Mouse (Mus musculus) hindbrain, embryonic 12.5 days (tissue): ENCODE results near the gene Adamts9. TPM values are rescaled to one million over a fixed set of nuclear protein-coding genes. Genes with fewer than 3 reads are reported as not detected.

ENCODE experiments used
- ATAC-seq: fragments of 200-750 bp; cut with Nextera tagmentation; 2 replicates; pipeline ENCODE4 v1.8.0; 2017; ENCODE audit warnings: moderate TSS enrichment; ENCODE audit not compliant: low FRiP score
- H3K27ac ChIP-seq: fragments of 300-500 bp; sonication (generic); 2 replicates; pipeline ENCODE4 v1.5.1; 2016; ENCODE audit warnings: mild to moderate bottlenecking
- H3K27me3 ChIP-seq: fragments of 300-500 bp; sonication (generic); 2 replicates; pipeline ENCODE4 v1.6.1; 2016; ENCODE audit warnings: mild to moderate bottlenecking
- H3K36me3 ChIP-seq: fragments of 300-500 bp; sonication (generic); 2 replicates; pipeline ENCODE4 v1.6.1; 2016; ENCODE audit warnings: mild to moderate bottlenecking
- H3K4me1 ChIP-seq: fragments of 300-500 bp; sonication (generic); 2 replicates; pipeline ENCODE4 v1.6.1; 2016
- H3K4me2 ChIP-seq: fragments of 300-500 bp; sonication (generic); replicated peaks from 2 replicates; pipeline ENCODE4 v1.6.1; 2016; ENCODE audit warnings: mild to moderate bottlenecking
- H3K4me3 ChIP-seq: fragments of 300-500 bp; sonication (generic); 2 replicates; pipeline ENCODE4 v1.5.1; 2016; ENCODE audit warnings: mild to moderate bottlenecking
- H3K9ac ChIP-seq: fragments of 300-500 bp; sonication (generic); 2 replicates; pipeline ENCODE4 v1.6.1; 2016; ENCODE audit warnings: mild to moderate bottlenecking, moderate library complexity
- H3K9me3 ChIP-seq: fragments of 300-500 bp; sonication (generic); replicated peaks from 2 replicates; pipeline ENCODE4 v1.6.1; 2016; ENCODE audit warnings: mild to moderate bottlenecking
- WGBS: fragments of 180-500 bp; shearing (Covaris S2); methylation state at CpG from one replicate; pipeline ENCODE4 v1.1.7; 2016; 5-methylcytosine and 5-hydroxymethylcytosine counted together
- polyA plus RNA-seq: library from polyadenylated mRNA; unstranded; fragments of >200 nt; fragmentation: Nextera tagmentation; extraction: Ambion mirVana; gene quantifications from 2 replicates; pipeline ENCODE4 v1.2.1, GENCODE M21; 2016

The Adamts9 gene
- polyA plus RNA-seq, 1 experiment from 2014 or later, result 4.5 TPM

DNA sequence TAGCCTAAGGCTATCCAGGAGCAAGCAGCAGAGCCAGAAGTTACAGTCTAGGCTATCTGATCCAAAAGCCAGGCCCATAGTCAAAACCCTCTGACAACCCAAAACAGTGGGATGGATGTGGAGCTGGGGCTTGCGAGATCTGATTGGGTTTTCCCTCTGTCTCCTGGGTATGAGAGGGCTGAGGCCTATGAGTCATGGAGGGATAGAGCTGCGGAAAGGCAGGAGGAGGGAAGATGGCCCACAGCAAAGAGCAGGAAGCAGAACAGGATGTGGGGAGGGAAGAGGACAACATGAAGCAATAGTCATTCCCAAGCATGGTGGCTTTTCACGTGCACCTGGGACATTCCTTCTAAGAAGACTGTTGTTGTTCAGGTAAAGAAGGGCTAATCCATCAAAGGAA, 32.7 kb downstream of the Adamts9 start:
- 87% methylated on average over 3 of the region's 3 CpGs for WGBS
- Histone ChIP-seq H3K4me1 (0 out of 2 replicates have a peak, but pooled peaks cover 4% of the 10 kb centered on the region), H3K4me3 (no peak overlapping the region), H3K9me3 (no peaks in the 10 kb centered on the region), H3K4me2 (no peak overlapping the region), H3K27ac (no peak overlapping the region), H3K9ac (no peak overlapping the region), H3K36me3 (no peaks in the 10 kb centered on the region), H3K27me3 (no peaks in the 10 kb centered on the region)
- no peak for ATAC-seq

DNA sequence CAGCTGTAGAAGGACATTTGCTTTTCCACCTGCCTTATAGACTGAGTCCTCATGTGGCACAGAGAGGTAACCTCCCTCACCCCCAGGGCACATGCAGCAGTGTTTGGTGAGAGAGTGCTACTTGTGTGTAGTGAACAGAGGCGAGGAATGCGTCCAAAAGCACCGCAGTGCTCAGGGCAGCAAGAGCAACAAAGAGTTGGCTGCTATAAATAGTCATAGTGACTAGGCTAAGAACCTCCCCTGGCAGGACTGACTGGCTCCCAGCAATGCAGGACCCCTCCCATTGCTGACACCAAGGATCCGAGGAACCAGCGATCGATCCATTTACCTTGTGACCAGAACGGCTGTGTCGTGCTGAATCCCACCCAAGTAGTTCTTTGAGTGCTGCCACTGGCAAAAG, 33.9 kb downstream of the Adamts9 start:
- H3K4me2 ChIP-seq, result no peak overlapping the region

DNA sequence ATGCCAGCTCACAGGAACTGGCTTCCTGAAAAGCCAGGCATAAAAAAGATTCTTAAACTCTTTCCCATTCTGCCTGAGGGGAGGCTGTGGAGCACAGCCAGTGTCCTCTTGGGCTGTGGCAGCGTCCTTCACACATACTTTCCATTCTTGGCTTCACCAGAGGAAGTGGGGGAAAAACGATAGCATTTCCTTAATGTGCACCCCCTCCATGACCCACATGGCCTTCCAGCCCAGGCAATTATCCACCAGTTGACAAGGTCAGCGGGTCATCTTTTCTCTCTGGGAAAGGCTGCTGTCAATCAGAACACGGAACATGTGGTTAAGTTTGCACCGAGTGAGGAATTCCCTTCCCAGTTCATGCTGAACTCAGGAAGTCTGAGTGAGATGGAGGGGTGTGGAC, 37.4 kb downstream of the Adamts9 start:
- Histone ChIP-seq H3K27ac (no peak overlapping the region), H3K36me3 (no peaks in the 10 kb centered on the region), H3K9me3 (no peaks in the 10 kb centered on the region), H3K4me3 (no peak overlapping the region), H3K4me1 (0 out of 2 replicates have a peak, but pooled peaks cover 4% of the 10 kb centered on the region), H3K4me2 (no peak overlapping the region), H3K9ac (no peak overlapping the region), H3K27me3 (no peaks in the 10 kb centered on the region)
- no peak for ATAC-seq
- 25% methylated on average over 5 of the region's 5 CpGs for WGBS

More for the DNA sequence above, 33.9 kb downstream of the Adamts9 start:
- H3K36me3 ChIP-seq, result no peaks in the 10 kb centered on the region
- H3K4me3 ChIP-seq, result no peak overlapping the region
- H3K27me3 ChIP-seq, result no peaks in the 10 kb centered on the region
- H3K4me1 ChIP-seq, result 0 out of 2 replicates have a peak, but pooled peaks cover 4% of the 10 kb centered on the region
- no peak overlapping the region for H3K9ac ChIP-seq
- no peak for ATAC-seq
- no peak overlapping the region for H3K27ac ChIP-seq
- 63% methylated on average over 8 of the region's 8 CpGs for WGBS
- no peaks in the 10 kb centered on the region for H3K9me3 ChIP-seq

DNA sequence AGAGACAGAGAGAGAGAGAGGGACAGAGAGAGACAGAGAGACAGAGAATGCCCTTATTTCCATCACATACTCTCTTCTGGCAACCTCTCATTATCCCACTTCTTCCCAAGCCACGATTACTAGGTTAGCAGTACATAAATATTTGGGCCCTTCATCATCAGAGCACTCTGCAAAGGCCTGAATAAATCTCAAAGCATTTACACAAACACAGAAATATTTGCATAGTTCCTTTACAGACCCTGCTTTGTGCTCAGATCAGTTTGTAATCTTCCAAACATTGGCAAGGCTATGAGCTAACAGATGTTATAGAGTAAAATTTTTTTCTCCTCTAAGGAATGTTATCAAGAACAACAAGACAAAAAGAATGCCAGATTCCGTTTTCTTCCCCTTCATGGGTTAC, 38.8 kb downstream of the Adamts9 start:
- no peak overlapping the region for H3K27ac ChIP-seq
- no peaks in the 10 kb centered on the region for H3K9me3 ChIP-seq
- H3K4me2 ChIP-seq, result no peak overlapping the region
- no peaks in the 10 kb centered on the region for H3K27me3 ChIP-seq
- no peak overlapping the region for H3K4me3 ChIP-seq
- 52% methylated on average over 2 of the region's 2 CpGs for WGBS
- ATAC-seq, result no peak
- H3K36me3 ChIP-seq, result no peaks in the 10 kb centered on the region
- H3K9ac ChIP-seq, result no peak overlapping the region
- H3K4me1 ChIP-seq, result 0 out of 2 replicates have a peak, but pooled peaks cover 4% of the 10 kb centered on the region

DNA sequence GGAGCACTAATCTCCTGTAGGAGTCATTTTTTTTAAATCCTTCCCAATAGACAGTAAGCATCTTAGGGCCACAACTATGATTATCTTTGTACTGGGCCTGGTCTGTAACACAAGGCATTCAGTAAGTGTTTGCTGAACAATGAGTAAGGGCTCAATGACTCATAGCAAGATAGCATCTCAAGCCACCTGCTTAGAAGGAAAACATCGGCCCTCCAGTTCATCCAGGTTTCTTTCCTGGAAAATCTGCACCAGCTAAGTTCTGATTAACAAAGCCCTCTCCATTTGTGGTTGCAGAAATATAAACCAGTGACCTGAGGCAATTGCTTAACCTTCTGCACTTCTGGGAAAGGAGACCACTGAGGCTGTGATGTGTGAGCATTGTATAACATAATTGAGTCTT, 39.3 kb downstream of the Adamts9 start:
- Histone ChIP-seq H3K4me2 (no peak overlapping the region), H3K4me3 (no peak overlapping the region), H3K27ac (no peak overlapping the region), H3K27me3 (no peaks in the 10 kb centered on the region), H3K4me1 (0 out of 2 replicates have a peak, but pooled peaks cover 4% of the 10 kb centered on the region), H3K36me3 (no peaks in the 10 kb centered on the region), H3K9ac (no peak overlapping the region), H3K9me3 (no peaks in the 10 kb centered on the region)
- WGBS, result 76% methylated on average over 1 of the region's 1 CpGs
- no peak for ATAC-seq

DNA sequence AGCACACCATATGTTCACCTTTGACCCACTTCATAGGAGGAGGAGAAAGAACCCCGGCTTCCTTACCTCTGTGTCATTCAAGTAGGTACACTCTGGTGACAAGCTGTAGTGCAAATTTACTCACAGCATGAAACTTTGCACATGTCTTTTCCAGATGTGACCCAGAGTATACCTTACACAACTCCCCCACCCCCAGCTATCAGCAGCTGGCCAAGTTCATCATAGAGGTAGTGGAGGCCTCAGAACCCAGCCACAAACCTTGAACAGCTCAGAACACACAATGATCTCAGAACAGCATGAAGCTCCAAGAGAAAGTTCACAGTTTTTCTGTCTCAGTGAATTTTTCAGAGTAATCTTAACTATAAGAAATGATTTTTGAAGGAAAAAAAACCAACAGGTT, 51.8 kb downstream of the Adamts9 start:
- Histone ChIP-seq H3K36me3 (no peaks in the 10 kb centered on the region), H3K27me3 (no peaks in the 10 kb centered on the region), H3K27ac (no peak overlapping the region), H3K9ac (no peak overlapping the region), H3K4me2 (no peak overlapping the region), H3K4me1 (no peaks in the 10 kb centered on the region), H3K9me3 (no peaks in the 10 kb centered on the region), H3K4me3 (no peak overlapping the region)
- ATAC-seq, result no peak
- 70% methylated on average over 1 of the region's 1 CpGs for WGBS

DNA sequence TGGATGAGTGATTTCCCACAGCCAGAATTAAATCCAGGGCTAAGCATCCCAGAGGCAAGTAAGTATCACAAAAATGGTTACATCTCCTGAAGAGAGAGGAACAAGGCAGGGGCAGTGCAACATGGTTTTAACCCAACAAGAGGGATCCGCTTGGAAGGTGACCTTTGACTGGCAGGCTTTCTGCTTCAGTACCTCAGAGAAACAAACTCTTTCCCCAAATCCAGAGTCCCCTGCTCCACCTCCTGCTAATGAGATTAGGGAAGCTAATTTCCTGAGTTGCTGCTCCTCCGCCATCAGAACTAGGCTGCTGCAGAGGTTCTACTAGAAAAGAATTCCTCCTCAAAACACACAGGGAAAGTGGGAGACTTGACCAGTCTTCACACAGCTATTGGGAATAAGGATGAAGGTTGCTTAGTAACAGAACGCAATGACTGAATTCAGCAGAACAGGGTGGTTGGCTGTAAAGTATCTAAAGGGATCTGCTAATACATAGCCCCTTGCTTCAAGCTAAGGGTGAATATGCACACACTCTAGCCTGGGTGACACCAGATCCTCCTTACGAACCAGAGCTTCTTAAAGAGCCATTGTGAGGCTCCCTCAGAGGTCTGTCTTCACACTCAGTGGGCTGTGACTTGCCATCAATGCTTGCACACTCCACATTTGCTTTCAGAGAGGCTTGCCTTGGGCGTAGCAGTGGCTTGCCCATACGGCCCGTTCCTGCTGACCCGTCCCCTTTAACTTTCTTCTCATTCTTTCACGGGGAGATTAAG, 60.0 kb downstream of the Adamts9 start:
- no peaks in the 10 kb centered on the region for H3K27me3 ChIP-seq
- ATAC-seq, result no peak
- no peak overlapping the region for H3K4me3 ChIP-seq
- H3K27ac ChIP-seq, result no peak overlapping the region
- WGBS, result 38% methylated on average over 9 of the region's 9 CpGs
- no peaks in the 10 kb centered on the region for H3K9me3 ChIP-seq
- H3K36me3 ChIP-seq, result no peaks in the 10 kb centered on the region
- no peak overlapping the region for H3K9ac ChIP-seq
- no peak overlapping the region for H3K4me2 ChIP-seq
- H3K4me1 ChIP-seq, result peaks cover 6% of the 10 kb centered on the region; the same call in 1 of the 2 replicates

DNA sequence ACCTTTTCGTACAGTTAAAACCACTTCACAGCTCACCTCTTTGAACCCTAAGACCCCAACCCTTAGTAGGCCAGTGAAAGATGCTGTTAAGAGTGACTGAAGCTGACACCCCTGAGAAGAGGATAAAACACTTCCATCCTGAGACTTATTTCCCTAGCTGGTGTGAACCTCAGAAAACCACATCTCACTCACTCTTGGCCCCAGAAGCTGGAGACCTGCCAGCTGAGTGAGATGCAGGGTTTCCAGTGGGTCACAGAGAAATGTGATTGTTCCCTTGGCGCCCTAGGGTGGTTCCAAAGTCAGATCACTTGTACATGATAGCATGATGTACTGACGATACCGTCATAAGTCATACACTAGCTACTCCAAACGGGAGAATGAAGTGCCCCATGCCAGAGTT, 60.8 kb downstream of the Adamts9 start:
- no peak for ATAC-seq
- 81% methylated on average over 5 of the region's 5 CpGs for WGBS
- H3K9me3 ChIP-seq, result no peaks in the 10 kb centered on the region
- no peak overlapping the region for H3K4me2 ChIP-seq
- H3K9ac ChIP-seq, result no peak overlapping the region
- H3K36me3 ChIP-seq, result no peaks in the 10 kb centered on the region
- H3K4me3 ChIP-seq, result no peak overlapping the region
- H3K27me3 ChIP-seq, result no peaks in the 10 kb centered on the region
- H3K4me1 ChIP-seq, result peaks cover 6% of the 10 kb centered on the region; the same call in 1 of the 2 replicates
- no peak overlapping the region for H3K27ac ChIP-seq

DNA sequence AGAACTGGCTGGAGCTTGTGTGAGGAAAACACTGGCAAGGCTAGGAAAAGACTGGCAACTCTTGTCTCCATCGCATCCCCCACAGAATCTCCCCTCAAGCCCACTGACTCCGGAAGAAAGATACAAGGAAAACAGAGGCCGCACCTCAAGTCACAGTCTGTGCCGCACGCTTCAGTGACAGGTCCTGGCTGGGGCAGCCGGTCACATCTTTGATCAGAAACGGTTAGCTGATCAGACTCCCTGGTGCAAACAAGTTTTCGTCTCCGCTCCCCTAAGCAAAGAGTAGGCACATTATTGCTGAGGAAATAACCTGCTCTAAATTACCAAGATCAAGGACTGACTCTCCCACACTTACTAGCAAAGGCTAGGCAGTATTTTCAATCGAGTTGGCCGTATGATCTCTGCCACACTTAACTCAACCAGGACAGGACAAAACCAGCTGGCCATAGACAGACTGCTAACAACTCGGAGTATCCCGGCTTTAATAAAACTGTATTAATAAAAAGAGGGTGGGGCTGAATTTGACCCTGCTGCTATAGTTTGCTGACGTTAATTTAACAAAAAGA, 63.5 kb downstream of the Adamts9 start:
- Histone ChIP-seq H3K4me3 (no peak overlapping the region), H3K9ac (no peak overlapping the region), H3K27ac (no peak overlapping the region), H3K4me1 (peaks cover 6% of the 10 kb centered on the region; the same call in 1 of the 2 replicates), H3K27me3 (no peaks in the 10 kb centered on the region), H3K4me2 (no peak overlapping the region), H3K9me3 (no peaks in the 10 kb centered on the region), H3K36me3 (0 out of 2 replicates have a peak, but pooled peaks cover 3% of the 10 kb centered on the region)
- 74% methylated on average over 14 of the region's 14 CpGs for WGBS
- ATAC-seq, result no peak

DNA sequence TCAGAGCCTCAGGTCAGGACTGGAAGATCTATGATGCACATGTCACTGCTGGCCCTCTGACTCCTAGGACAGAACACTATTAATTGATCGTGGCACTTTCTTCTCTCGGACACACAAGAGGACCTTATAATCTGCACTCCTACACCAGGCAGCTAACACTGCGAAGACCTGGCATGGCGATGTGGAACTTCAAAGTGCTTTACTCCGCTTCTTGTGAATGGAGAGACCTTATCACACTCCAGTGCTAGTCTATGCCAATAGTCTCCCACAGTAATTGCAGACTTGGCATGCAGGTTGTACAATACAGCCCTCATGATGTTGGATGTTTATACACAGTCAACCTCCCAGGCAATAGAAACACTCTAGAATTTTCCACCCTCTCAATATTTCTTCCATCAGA, 64.5 kb downstream of the Adamts9 start:
- no peak overlapping the region for H3K4me3 ChIP-seq
- peaks cover 6% of the 10 kb centered on the region; the same call in 1 of the 2 replicates for H3K4me1 ChIP-seq
- no peak overlapping the region for H3K9ac ChIP-seq
- H3K9me3 ChIP-seq, result no peaks in the 10 kb centered on the region
- H3K27me3 ChIP-seq, result no peaks in the 10 kb centered on the region
- no peak overlapping the region for H3K27ac ChIP-seq
- no peak for ATAC-seq
- H3K4me2 ChIP-seq, result no peak overlapping the region
- 0 out of 2 replicates have a peak, but pooled peaks cover 3% of the 10 kb centered on the region for H3K36me3 ChIP-seq
- WGBS, result 97% methylated on average over 5 of the region's 5 CpGs

DNA sequence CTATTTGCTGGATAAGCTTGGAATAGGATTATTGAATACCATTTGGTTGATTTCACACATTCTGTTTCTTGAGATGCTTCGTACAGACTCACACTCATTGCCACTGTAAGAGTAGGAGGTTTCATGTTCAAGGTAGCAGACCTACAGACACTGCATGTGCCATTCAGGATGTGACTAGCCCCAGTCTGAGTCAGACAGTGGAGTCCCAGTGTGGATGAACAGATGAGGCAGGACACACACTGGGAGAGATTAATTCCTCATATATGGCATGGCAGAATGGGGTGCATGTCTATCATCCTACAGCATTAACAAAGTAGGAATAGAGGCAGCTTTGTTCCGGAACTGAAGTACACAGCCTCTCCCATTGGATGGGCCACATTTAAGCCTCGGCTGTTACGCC, 66.1 kb downstream of the Adamts9 start:
- H3K9me3 ChIP-seq, result no peaks in the 10 kb centered on the region
- no peaks in the 10 kb centered on the region for H3K4me1 ChIP-seq
- 96% methylated on average over 4 of the region's 4 CpGs for WGBS
- no peak for ATAC-seq
- H3K9ac ChIP-seq, result no peak overlapping the region
- no peaks in the 10 kb centered on the region for H3K27me3 ChIP-seq
- H3K4me3 ChIP-seq, result no peak overlapping the region
- no peak overlapping the region for H3K27ac ChIP-seq
- H3K4me2 ChIP-seq, result no peak overlapping the region
- H3K36me3 ChIP-seq, result 0 out of 2 replicates have a peak, but pooled peaks cover 3% of the 10 kb centered on the region

DNA sequence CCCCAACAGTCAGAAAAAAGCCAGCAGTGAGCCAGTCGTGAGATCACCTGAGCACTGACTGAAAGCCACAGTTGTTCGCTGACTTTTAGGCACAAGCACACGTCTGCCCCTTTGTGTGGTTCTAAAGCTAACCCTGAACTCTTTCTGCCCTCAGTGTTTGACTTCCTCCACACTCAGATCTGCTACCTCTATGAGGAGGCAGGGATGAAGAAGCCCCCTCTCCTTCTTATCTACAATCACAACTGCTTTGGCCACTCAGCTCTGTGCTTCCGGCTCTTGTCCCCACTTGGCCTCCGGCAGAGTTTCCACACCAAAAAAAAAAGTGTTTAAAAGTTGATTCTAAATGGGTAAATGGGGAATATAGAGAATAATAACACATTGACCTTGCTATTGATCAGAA, 67.2 kb downstream of the Adamts9 start:
- no peak overlapping the region for H3K27ac ChIP-seq
- H3K4me1 ChIP-seq, result no peaks in the 10 kb centered on the region
- H3K9ac ChIP-seq, result no peak overlapping the region
- no peak overlapping the region for H3K4me2 ChIP-seq
- 73% methylated on average over 5 of the region's 5 CpGs for WGBS
- no peaks in the 10 kb centered on the region for H3K27me3 ChIP-seq
- H3K4me3 ChIP-seq, result no peak overlapping the region
- no peaks in the 10 kb centered on the region for H3K9me3 ChIP-seq
- H3K36me3 ChIP-seq, result 0 out of 2 replicates have a peak, but pooled peaks cover 3% of the 10 kb centered on the region
- ATAC-seq, result no peak

DNA sequence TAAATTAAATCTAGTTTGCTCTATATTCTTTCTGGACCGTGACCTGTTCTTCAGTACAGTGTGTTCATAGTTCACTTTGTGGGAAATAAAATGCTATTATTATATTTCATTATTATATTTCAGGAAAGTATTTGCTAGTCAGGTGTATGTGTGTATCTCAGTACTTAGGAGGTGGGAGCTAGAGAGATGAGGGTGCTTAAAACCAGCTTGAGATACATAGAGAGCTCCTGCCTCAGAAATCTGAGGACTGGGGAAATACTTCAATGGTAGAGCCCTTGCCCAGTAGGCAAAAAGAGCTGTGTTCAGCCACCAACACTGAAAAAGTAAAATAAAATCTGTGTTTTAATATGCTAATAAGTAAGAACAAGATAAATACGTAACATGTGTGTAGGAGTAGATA, 68.0 kb downstream of the Adamts9 start:
- Histone ChIP-seq H3K4me3 (no peak overlapping the region), H3K27ac (no peak overlapping the region), H3K9ac (no peak overlapping the region), H3K9me3 (no peaks in the 10 kb centered on the region), H3K4me1 (no peaks in the 10 kb centered on the region), H3K4me2 (no peak overlapping the region), H3K36me3 (0 out of 2 replicates have a peak, but pooled peaks cover 3% of the 10 kb centered on the region), H3K27me3 (no peaks in the 10 kb centered on the region)
- WGBS, result 92% methylated on average over 2 of the region's 2 CpGs
- no peak for ATAC-seq
